Mouse (Mus musculus) heart, embryonic 13.5 days (tissue): ENCODE results near the gene Tle1. TPM values are rescaled to one million over a fixed set of nuclear protein-coding genes. Genes with fewer than 3 reads are reported as not detected.

Experiments
- ATAC-seq: fragments of 200-750 bp; cut with Nextera tagmentation; 2 replicates; pipeline ENCODE4 v1.8.0; 2017; ENCODE audit warnings: moderate TSS enrichment; ENCODE audit not compliant: insufficient number of reproducible peaks, low FRiP score, low TSS enrichment; ENCODE audit errors: extremely low read depth
- H3K27ac ChIP-seq: fragments of 300-500 bp; sonication (generic); replicated peaks from 2 replicates; pipeline ENCODE4 v1.5.1; 2015; ENCODE audit warnings: moderate library complexity, mild to moderate bottlenecking, inconsistent platforms
- H3K27me3 ChIP-seq: fragments of 300-500 bp; sonication (generic); replicated peaks from 2 replicates; pipeline ENCODE4 v1.6.1; 2015; ENCODE audit warnings: mild to moderate bottlenecking, inconsistent platforms
- H3K36me3 ChIP-seq: fragments of 300-500 bp; sonication (generic); 2 replicates; pipeline ENCODE4 v1.6.1; 2015; ENCODE audit warnings: mild to moderate bottlenecking, inconsistent platforms
- H3K4me1 ChIP-seq: fragments of 300-500 bp; sonication (generic); 2 replicates; pipeline ENCODE4 v1.6.1; 2015; ENCODE audit warnings: inconsistent platforms
- H3K4me2 ChIP-seq: fragments of 300-500 bp; sonication (generic); 2 replicates; pipeline ENCODE4 v1.6.1; 2015; ENCODE audit warnings: inconsistent platforms, mild to moderate bottlenecking, moderate library complexity
- H3K4me3 ChIP-seq: fragments of 300-500 bp; sonication (generic); 2 replicates; pipeline ENCODE4 v1.5.1; 2015; ENCODE audit warnings: moderate library complexity, mild to moderate bottlenecking, inconsistent platforms
- H3K9ac ChIP-seq: fragments of 300-500 bp; sonication (generic); 2 replicates; pipeline ENCODE4 v1.6.1; 2015; ENCODE audit warnings: inconsistent platforms, mild to moderate bottlenecking, moderate library complexity
- H3K9me3 ChIP-seq: fragments of 300-500 bp; sonication (generic); 2 replicates; pipeline ENCODE4 v1.6.1; 2016; ENCODE audit warnings: inconsistent platforms
- WGBS: fragments of 180-500 bp; shearing (Covaris S2); methylation state at CpG from one replicate; pipeline ENCODE4 v1.1.7; 2015; ENCODE audit warnings: mixed read lengths; 5-methylcytosine and 5-hydroxymethylcytosine counted together
- polyA plus RNA-seq: library from polyadenylated mRNA; unstranded; fragments of >200 nt; fragmentation: Nextera tagmentation; extraction: Ambion mirVana; gene quantifications from 2 replicates; pipeline ENCODE4 v1.2.1, GENCODE M21; 2015

The Tle1 gene
- polyA plus RNA-seq, 1 experiment from 2014 or later: 6.6 TPM

DNA sequence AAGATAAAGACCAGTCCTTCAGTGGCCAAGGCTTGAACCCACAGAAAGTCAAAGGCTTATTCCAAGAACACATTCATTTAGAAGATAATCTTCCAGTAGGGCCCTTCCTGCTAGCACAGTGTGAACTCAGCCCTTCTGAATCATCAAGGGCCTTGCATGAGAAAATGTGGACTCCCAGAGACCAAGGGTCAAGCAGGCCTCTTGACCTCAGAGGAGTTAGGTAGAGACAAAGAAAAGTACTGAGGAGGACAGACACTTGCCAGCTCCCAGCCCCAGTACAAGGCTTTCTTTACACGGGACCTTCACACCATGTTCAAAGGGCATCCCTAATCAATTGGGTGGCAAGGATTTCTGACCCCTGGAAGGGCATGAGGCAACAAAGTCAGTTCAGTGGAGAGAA lies 77.9 kb downstream of the Tle1 start:
- no peak overlapping the region for H3K4me3 ChIP-seq
- peaks cover 9% of the 10 kb centered on the region for H3K4me1 ChIP-seq
- H3K36me3 ChIP-seq: peaks cover 57% of the 10 kb centered on the region
- H3K9me3 ChIP-seq: no peaks in the 10 kb centered on the region
- no peak overlapping the region for H3K9ac ChIP-seq
- ATAC-seq: no peak
- WGBS: 33% methylated on average over 1 of the region's 1 CpGs
- H3K27ac ChIP-seq: no peak overlapping the region
- no peaks in the 10 kb centered on the region for H3K27me3 ChIP-seq
- no peak overlapping the region for H3K4me2 ChIP-seq

DNA sequence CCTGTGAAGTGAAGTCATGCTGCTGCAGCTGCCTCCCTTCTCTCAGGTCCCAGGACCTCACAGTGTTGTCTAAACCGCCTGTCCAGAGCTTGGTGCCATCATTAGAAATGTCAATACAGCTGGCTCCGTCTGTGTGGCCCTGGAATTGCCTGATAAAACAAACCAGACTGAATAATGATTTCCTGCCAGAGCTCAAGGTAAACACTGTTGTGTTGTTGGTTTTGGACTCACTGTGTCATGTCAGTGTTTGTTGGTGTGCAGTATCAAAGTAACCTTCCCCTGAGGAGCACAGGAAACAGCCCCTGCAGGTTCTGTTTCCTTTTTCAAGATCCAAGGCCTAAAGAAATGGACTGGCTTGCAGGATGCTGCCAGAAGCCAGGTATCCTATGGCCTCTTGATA lies 78.4 kb downstream of the Tle1 start:
- no peak overlapping the region for H3K4me2 ChIP-seq
- no peak overlapping the region for H3K9ac ChIP-seq
- 52% methylated on average over 2 of the region's 2 CpGs for WGBS
- H3K36me3 ChIP-seq: peaks cover 58% of the 10 kb centered on the region
- no peak overlapping the region for H3K27ac ChIP-seq
- no peaks in the 10 kb centered on the region for H3K27me3 ChIP-seq
- ATAC-seq: no peak
- H3K4me1 ChIP-seq: peaks cover 9% of the 10 kb centered on the region
- H3K4me3 ChIP-seq: no peak overlapping the region
- no peaks in the 10 kb centered on the region for H3K9me3 ChIP-seq

DNA sequence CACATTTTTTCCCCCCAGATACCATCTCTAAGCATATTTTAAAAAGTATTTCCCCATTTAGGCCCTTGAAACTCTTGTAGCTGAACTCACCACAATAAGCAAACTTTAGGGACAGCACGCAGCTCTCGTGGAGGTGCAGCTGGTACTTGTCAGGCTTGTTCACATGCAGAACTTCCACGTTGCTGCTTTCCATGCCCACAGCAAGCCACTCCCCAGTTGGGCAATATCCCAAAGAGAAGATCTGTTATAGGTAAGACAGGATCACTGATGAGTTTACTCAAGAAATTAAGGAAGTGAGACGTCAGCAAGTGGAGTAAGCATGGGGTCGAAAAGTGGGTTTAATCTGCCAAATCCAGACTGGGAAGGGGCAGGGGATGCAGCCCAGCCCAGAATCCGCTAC lies 80.7 kb downstream of the Tle1 start:
- Histone ChIP-seq H3K4me2 (no peak overlapping the region), H3K27me3 (no peaks in the 10 kb centered on the region), H3K9ac (no peak overlapping the region), H3K4me1 (peaks cover 7% of the 10 kb centered on the region), H3K36me3 (peaks cover 71% of the 10 kb centered on the region), H3K27ac (no peak overlapping the region), H3K9me3 (no peaks in the 10 kb centered on the region), H3K4me3 (no peak overlapping the region)
- no peak for ATAC-seq
- 86% methylated on average over 6 of the region's 6 CpGs for WGBS

DNA sequence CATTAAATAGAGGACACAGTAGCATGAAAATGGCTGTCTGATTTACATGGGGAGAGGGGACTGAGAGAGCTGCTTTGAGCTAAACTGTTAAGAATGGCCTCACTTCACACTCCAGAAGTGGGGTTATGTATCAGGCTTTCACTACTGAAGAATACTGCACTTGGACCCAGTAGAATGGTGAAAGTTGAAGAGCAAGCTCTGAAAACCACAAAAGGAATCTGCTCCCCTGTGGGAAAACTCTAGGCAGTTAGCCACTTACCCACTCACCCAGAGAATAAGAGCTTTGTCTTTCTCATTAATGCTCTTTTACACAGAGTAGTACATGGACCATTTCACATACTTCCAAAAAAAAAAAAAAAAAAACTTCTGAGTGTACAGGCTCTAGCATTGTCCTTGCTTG lies 95.0 kb downstream of the Tle1 start:
- peaks cover 1% of the 10 kb centered on the region; the same call in 1 of the 2 replicates for H3K9me3 ChIP-seq
- no peak overlapping the region for H3K4me2 ChIP-seq
- H3K27me3 ChIP-seq: no peaks in the 10 kb centered on the region
- no peaks in the 10 kb centered on the region for H3K4me1 ChIP-seq
- H3K9ac ChIP-seq: no peak overlapping the region
- no peak overlapping the region for H3K27ac ChIP-seq
- no peak overlapping the region for H3K4me3 ChIP-seq
- H3K36me3 ChIP-seq: peaks cover 14% of the 10 kb centered on the region; the same call in 1 of the 2 replicates
- ATAC-seq: no peak

DNA sequence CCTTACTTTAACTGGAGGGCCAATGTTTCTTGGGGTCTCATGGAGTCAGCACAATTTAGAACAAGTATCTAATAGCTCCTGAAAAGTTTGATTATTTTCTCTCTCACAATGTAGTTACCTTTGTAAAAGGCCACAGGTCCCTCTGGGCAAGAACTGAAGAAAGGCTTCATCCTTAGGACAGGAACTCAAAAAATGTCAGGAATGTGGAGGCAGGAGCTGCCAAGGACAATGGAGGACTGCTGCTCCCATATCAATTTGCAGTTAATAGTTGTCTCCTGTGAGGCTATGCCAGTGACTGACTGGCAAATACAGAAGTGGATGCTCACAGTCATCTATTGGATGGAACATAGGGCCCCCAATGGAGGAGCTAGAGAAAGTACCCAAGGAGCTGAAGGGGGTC lies 96.5 kb downstream of the Tle1 start:
- Histone ChIP-seq H3K4me3 (no peak overlapping the region), H3K27me3 (no peaks in the 10 kb centered on the region), H3K36me3 (peaks cover 9% of the 10 kb centered on the region; the same call in 1 of the 2 replicates), H3K27ac (no peak overlapping the region), H3K4me2 (no peak overlapping the region), H3K4me1 (no peaks in the 10 kb centered on the region), H3K9me3 (peaks cover 4% of the 10 kb centered on the region; the same call in 1 of the 2 replicates), H3K9ac (no peak overlapping the region)
- ATAC-seq: no peak

DNA sequence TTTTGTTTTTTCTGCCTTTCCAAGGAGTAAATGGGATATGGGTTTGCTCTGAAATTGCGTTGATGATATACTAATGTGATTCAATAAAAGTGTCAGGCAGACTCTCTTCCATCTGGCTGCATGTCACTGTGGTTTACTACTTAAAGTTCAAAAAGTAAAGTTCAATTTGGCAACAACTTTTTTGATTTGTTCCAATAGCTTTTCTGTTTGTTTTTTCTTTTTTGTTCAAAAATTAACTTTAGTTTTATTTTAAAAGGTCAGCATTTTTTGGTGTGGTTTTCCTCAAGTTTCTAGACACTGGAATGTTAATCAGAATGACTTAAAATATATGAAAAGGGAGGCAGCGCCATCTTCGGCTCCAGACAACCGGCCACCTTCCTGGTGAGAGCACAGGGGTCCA lies 112.9 kb downstream of the Tle1 start:
- no peak overlapping the region for H3K27ac ChIP-seq
- H3K4me2 ChIP-seq: no peak overlapping the region
- no peaks in the 10 kb centered on the region for H3K9me3 ChIP-seq
- no peak overlapping the region for H3K9ac ChIP-seq
- no peak overlapping the region for H3K4me3 ChIP-seq
- no peaks in the 10 kb centered on the region for H3K4me1 ChIP-seq
- WGBS: 80% methylated on average over 4 of the region's 4 CpGs
- no peak for ATAC-seq
- no peaks in the 10 kb centered on the region for H3K27me3 ChIP-seq
- no peaks in the 10 kb centered on the region for H3K36me3 ChIP-seq

DNA sequence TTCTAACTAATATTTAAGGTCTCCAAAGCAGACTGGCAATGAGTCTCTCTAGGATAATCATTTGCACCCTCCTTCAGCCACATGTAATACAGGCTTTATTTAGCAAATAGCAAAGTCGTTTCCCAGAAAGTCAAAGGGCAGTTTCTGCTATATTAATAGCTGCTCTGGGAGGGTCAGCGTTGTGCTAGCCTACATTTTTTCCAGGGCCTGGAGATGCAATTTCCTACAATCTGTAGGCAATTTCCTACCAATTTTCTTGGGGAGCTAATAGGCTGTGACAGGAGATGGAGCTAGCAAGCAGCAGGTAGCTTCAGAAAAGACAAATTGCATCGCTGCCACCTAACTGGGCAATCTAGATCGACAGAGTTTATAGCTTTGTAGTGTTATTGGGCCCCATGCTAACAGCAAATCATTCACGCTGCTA lies 131.6 kb downstream of the Tle1 start:
- H3K4me2 ChIP-seq: no peak overlapping the region
- no peak for ATAC-seq
- H3K36me3 ChIP-seq: no peaks in the 10 kb centered on the region
- H3K4me1 ChIP-seq: no peaks in the 10 kb centered on the region
- H3K27ac ChIP-seq: no peak overlapping the region
- H3K4me3 ChIP-seq: no peak overlapping the region
- H3K9ac ChIP-seq: no peak overlapping the region
- no peaks in the 10 kb centered on the region for H3K27me3 ChIP-seq
- no peaks in the 10 kb centered on the region for H3K9me3 ChIP-seq
- 51% methylated on average over 5 of the region's 5 CpGs for WGBS

DNA sequence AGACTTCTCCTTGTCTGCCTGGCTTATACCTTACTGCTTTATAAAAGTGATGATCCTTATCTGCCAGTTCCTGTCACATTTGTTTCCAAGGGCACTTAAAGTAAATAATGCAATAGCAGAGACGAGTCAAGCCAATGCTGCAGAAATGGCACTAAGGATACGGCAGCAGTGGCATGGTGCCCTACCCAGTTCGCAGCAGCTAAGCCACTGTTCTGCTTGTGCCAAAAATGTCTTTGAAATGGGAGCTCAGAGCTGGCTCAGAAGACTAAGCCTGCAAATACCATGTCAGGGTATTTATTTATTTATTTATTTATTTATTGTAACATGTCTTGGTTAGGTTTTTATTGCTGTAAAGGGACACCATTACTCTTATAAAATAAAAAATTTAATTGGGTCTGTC lies 132.8 kb downstream of the Tle1 start:
- ATAC-seq: no peak
- H3K27me3 ChIP-seq: no peaks in the 10 kb centered on the region
- H3K4me2 ChIP-seq: no peak overlapping the region
- H3K27ac ChIP-seq: no peak overlapping the region
- no peak overlapping the region for H3K9ac ChIP-seq
- 73% methylated on average over 3 of the region's 3 CpGs for WGBS
- no peaks in the 10 kb centered on the region for H3K36me3 ChIP-seq
- no peak overlapping the region for H3K4me3 ChIP-seq
- H3K9me3 ChIP-seq: no peaks in the 10 kb centered on the region
- H3K4me1 ChIP-seq: no peaks in the 10 kb centered on the region
